Mouse (Mus musculus) heart, postnatal 0 days (tissue): ENCODE data around the gene BC051665.

Experiments used
- CTCF ChIP-seq: IDR thresholded peaks from 2 replicates; pipeline ENCODE4 v1.5.1; 2016; ENCODE audit warnings: antibody characterized with exemption, control low read depth, low read depth
- EP300 ChIP-seq: IDR thresholded peaks from 2 replicates; pipeline ENCODE4 v1.6.1; 2016; ENCODE audit warnings: antibody characterized with exemption, low read depth

GRCm38 (mm10) chr13:60736421-60737105, 49.6 kb downstream of the BC051665 start:
- TF ChIP-seq CTCF (no peak), EP300 (no peak)
